Mouse (Mus musculus) myocyte (in vitro differentiated cells): ENCODE data around the gene Bgn. TPM values are rescaled to one million over a fixed set of nuclear protein-coding genes. Genes with fewer than 3 reads are reported as not detected.

Source experiments
- H3K27me3 ChIP-seq: one replicate; pipeline ENCODE4 v1.6.1; 2011; ENCODE audit not compliant: control insufficient read depth, insufficient read depth, insufficient read length
- H3K36me3 ChIP-seq: one replicate; pipeline ENCODE4 v1.6.1; 2011; ENCODE audit not compliant: control insufficient read depth, insufficient read depth
- H3K4me2 ChIP-seq: one replicate; pipeline ENCODE4 v1.6.1; 2011; ENCODE audit warnings: low read depth, control low read depth
- H3K4me3 ChIP-seq: one replicate; pipeline ENCODE4 v1.5.1; 2011; ENCODE audit warnings: mild to moderate bottlenecking, control low read depth, moderate library complexity
- H3K79me2 ChIP-seq: one replicate; pipeline ENCODE4 v1.6.1; 2011; ENCODE audit not compliant: control insufficient read depth, insufficient read depth
- H3ac ChIP-seq: one replicate; pipeline ENCODE4 v1.6.1; 2011; ENCODE audit not compliant: control insufficient read depth, insufficient read length
- CEBPB ChIP-seq: IDR thresholded peaks from 2 replicates; pipeline ENCODE4 v1.6.1; 2011; ENCODE audit warnings: mild to moderate bottlenecking, moderate library complexity; ENCODE audit not compliant: poor library complexity, insufficient read depth, severe bottlenecking
- E2F4 ChIP-seq: IDR thresholded peaks from one replicate; pipeline ENCODE4 v1.6.1; 2011; ENCODE audit warnings: mild to moderate bottlenecking, control low read depth, moderate library complexity; ENCODE audit not compliant: insufficient read depth
- MAX ChIP-seq: IDR thresholded peaks from one replicate; pipeline ENCODE4 v1.6.1; 2011; ENCODE audit warnings: low read depth, mild to moderate bottlenecking, control low read depth
- MYOD1 ChIP-seq, 3 experiments: IDR thresholded peaks; one replicate each; pipeline ENCODE4 v1.6.1; 2011; ENCODE audit warnings: control low read depth in 2 of 3, low read depth in 2 of 3, mild to moderate bottlenecking in 2 of 3, moderate library complexity in 1 of 3; ENCODE audit not compliant: insufficient read length in 2 of 3, control insufficient read depth in 1 of 3
- MYOG ChIP-seq, 3 experiments: IDR thresholded peaks; one replicate each; pipeline ENCODE4 v1.6.1; 2011; ENCODE audit warnings: control low read depth in 2 of 3, low read depth in 2 of 3, mild to moderate bottlenecking in 2 of 3; ENCODE audit not compliant: insufficient read length in 2 of 3, control insufficient read depth in 1 of 3, insufficient read depth in 1 of 3
- POLR2A ChIP-seq: IDR thresholded peaks from one replicate; pipeline ENCODE4 v1.6.1; 2011; ENCODE audit warnings: low read depth, mild to moderate bottlenecking, control low read depth, moderate library complexity; ENCODE audit not compliant: insufficient read length
- POLR2AphosphoS2 ChIP-seq: IDR thresholded peaks from one replicate; pipeline ENCODE4 v1.6.1; 2011; ENCODE audit warnings: low read depth, control low read depth; ENCODE audit not compliant: insufficient read length
- REST ChIP-seq: IDR thresholded peaks from one replicate; pipeline ENCODE4 v1.6.1; 2011; ENCODE audit warnings: mild to moderate bottlenecking, control low read depth, moderate library complexity; ENCODE audit not compliant: insufficient read depth, insufficient read length
- SRF ChIP-seq: IDR thresholded peaks from one replicate; pipeline ENCODE4 v1.6.1; 2011; ENCODE audit warnings: low read depth; ENCODE audit not compliant: control insufficient read depth, insufficient read length
- TCF12 ChIP-seq: IDR thresholded peaks from one replicate; pipeline ENCODE4 v1.6.1; 2011; ENCODE audit warnings: mild to moderate bottlenecking, control low read depth; ENCODE audit not compliant: poor library complexity, insufficient read depth, severe bottlenecking
- TCF3 ChIP-seq: IDR thresholded peaks from one replicate; pipeline ENCODE4 v1.6.1; 2011; ENCODE audit warnings: low read depth, control low read depth; ENCODE audit not compliant: insufficient read length
- USF1 ChIP-seq: IDR thresholded peaks from one replicate; pipeline ENCODE4 v1.6.1; 2011; ENCODE audit warnings: low read depth, mild to moderate bottlenecking, control low read depth, moderate library complexity
- polyA plus RNA-seq: library from polyadenylated mRNA; unstranded; fragments of >200 nt; fragmentation: generic; extraction: Trizol; gene quantifications from one replicate; pipeline ENCODE4 v1.2.1, GENCODE M21; 2012; ENCODE audit warnings: missing spikeins

The Bgn gene
- polyA plus RNA-seq, 1 experiment, result 1,139 TPM

- no peak overlapping the region for H3ac ChIP-seq
- H3K27me3 ChIP-seq, result no peaks in the 10 kb centered on the region
- no peaks in the 10 kb centered on the region for H3K79me2 ChIP-seq
- H3K4me3 ChIP-seq, result no peak overlapping the region
- TF ChIP-seq POLR2A (peak; percentile 41), TCF12 (no peak)
- no peaks in the 10 kb centered on the region for H3K36me3 ChIP-seq
- H3K4me2 ChIP-seq, result peak overlapping the region; percentile 74
Measured at GRCm38 (mm10) chrX:73465483-73466186, 17.8 kb upstream of the Bgn start.

DNA sequence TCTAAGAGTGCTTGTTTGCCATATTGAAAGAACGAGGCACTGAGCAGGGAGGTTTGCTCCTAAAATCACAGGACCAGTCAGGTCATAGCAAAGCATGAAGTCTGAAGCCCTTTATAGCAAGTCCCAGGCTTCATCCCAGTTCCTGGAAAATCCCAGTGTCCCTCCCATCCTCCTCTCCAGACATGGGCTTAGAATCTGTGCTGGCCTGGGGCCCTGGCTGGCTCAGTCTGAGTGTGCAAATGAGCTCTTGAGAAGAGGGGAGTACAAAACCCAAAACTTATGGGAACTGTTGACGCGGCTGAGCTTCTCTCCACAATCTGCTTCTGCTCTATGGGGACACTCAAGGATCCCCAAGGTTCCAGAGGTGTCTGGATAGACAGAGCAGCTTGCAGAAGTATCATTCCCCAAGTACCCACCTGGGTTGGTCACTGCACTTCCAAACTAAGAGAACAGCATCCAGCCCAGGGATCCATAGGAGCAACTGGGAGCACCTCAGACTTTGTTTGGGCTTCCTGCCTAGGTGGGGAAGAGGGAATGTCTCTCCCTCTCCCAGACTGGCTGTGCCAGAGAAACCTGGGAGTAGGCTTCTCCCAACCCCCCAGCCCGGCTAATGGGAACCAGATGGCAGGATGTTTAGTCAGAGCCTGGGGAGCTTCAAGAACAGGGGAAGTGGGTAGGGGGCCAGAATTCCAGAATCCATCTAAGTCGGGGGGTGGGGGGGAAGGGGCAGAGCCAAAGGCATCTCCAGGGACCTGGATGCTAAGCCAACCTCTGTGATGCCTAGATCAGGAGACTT is 15.8 kb upstream of the Bgn start:
- no peaks in the 10 kb centered on the region for H3K27me3 ChIP-seq
- H3K4me2 ChIP-seq, result peak overlapping the region; percentile 74

GRCm38 (mm10) chrX:73468330-73468729 is 15.1 kb upstream of the Bgn start:
- no peak overlapping the region for H3ac ChIP-seq
- peak overlapping the region; percentile 74 for H3K4me2 ChIP-seq
- H3K4me3 ChIP-seq, result no peak overlapping the region
- no peaks in the 10 kb centered on the region for H3K36me3 ChIP-seq
- no peaks in the 10 kb centered on the region for H3K79me2 ChIP-seq
- H3K27me3 ChIP-seq, result no peaks in the 10 kb centered on the region
- no peak for TF ChIP-seq POLR2AphosphoS2
- no peak for TF ChIP-seq SRF
- no peak for TF ChIP-seq MAX
- TF ChIP-seq MYOG (IDR thresholded peaks at IDR 0.05; ENCODE audit: control insufficient read depth in 1 of 3, insufficient read depth in 1 of 3, insufficient read length in 2 of 3, low read depth in 2 of 3), result no peak
- TF ChIP-seq TCF12, result no peak
- no peak for TF ChIP-seq E2F4
- TF ChIP-seq CEBPB, result no peak
- no peak for TF ChIP-seq POLR2A

More for the DNA sequence above, 15.8 kb upstream of the Bgn start:
- no peaks in the 10 kb centered on the region for H3K36me3 ChIP-seq
- H3ac ChIP-seq, result no peak overlapping the region
- TF ChIP-seq POLR2A (no peak), TCF12 (no peak), USF1 (no peak), E2F4 (no peak), SRF (no peak), REST (no peak), TCF3 (no peak), POLR2AphosphoS2 (no peak)
- no peak overlapping the region for H3K4me3 ChIP-seq
- H3K79me2 ChIP-seq, result no peaks in the 10 kb centered on the region

GRCm38 (mm10) chrX:73468752-73469151 is 14.7 kb upstream of the Bgn start:
- H3K27me3 ChIP-seq, result no peaks in the 10 kb centered on the region
- H3K4me3 ChIP-seq, result no peak overlapping the region
- TF ChIP-seq REST (no peak), SRF (no peak), POLR2A (no peak), TCF3 (no peak), E2F4 (no peak), TCF12 (no peak), CEBPB (no peak), MYOG (IDR thresholded peaks at IDR 0.05; ENCODE audit: control insufficient read depth in 1 of 3, insufficient read depth in 1 of 3, insufficient read length in 2 of 3, low read depth in 2 of 3) (no peak), MYOD1 (IDR thresholded peaks at IDR 0.05; ENCODE audit: control insufficient read depth in 1 of 3, insufficient read length in 2 of 3, low read depth in 2 of 3) (no peak), POLR2AphosphoS2 (no peak), USF1 (no peak), MAX (no peak)

DNA sequence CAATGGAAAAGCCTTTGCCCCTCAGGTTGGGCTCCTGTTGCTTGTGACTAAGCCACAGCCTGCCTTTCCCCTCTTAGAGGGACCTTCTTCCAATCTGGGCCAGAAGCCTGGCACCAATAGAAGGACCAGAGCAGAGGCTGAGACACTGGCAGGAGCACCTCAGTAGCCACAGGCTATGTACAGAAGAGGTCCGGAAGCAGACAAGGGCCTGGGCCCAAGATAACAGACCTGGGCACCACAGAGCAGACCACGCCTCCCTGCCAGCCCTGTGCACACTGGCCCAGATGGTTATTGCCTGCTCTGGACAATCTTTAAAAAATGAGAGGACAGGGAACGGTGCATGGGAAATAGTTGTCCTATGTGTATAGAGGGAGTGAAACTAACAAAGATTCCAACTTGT is 11.6 kb upstream of the Bgn start:
- Histone ChIP-seq H3K36me3 (no peaks in the 10 kb centered on the region), H3K79me2 (no peaks in the 10 kb centered on the region), H3ac (no peak overlapping the region), H3K4me2 (no peak overlapping the region), H3K4me3 (no peak overlapping the region), H3K27me3 (no peaks in the 10 kb centered on the region)
- TF ChIP-seq TCF3 (no peak), POLR2AphosphoS2 (no peak), E2F4 (no peak), MYOG (IDR thresholded peaks at IDR 0.05; ENCODE audit: control insufficient read depth in 1 of 3, insufficient read depth in 1 of 3, insufficient read length in 2 of 3, low read depth in 2 of 3) (no peak), TCF12 (no peak), MYOD1 (IDR thresholded peaks at IDR 0.05; ENCODE audit: control insufficient read depth in 1 of 3, insufficient read length in 2 of 3, low read depth in 2 of 3) (no peak), USF1 (no peak), REST (no peak), POLR2A (no peak), SRF (no peak)

More at GRCm38 (mm10) chrX:73468752-73469151, 14.7 kb upstream of the Bgn start:
- Histone ChIP-seq H3K36me3 (no peaks in the 10 kb centered on the region), H3K79me2 (no peaks in the 10 kb centered on the region), H3K4me2 (no peak overlapping the region), H3ac (no peak overlapping the region)
